Mouse (Mus musculus): ENCODE data around the gene Shb.

DNA sequence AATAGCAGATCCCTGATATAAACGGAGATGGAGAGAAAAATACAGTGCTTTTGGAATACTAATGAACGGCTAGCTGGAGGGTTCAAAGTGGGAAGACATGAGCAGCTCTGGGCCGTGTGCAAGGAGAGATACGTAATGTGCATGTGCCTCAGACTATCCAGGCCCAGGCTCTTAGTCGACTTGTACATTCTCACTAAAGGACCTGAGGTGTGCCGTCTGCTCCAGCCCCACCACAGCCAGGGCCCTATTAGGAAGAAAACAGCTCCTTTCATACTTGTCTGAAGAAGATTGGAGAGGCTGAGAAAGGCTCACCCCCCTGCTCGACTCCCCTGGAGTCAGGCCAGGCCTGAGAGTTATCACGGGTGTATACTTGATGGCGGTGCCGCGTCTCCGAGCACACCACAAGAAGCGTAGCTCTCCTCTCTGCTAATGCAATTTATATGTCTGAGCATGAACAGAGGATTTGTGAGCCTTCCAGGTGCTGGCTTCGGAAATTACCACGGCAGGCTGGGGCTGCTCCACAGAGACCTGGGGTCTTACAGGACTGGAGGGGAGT, 42.4 kb upstream of the Shb start:
- TF ChIP-seq POLR2A (IDR thresholded peaks at IDR 0.05; ENCODE audit: insufficient read length, low read depth): no peak
- TF ChIP-seq CEBPB (IDR thresholded peaks at IDR 0.05; ENCODE audit: insufficient read depth, poor library complexity, severe bottlenecking): no peak

Data from myocyte (in vitro differentiated cells).